In genomic region chr11:97432015-97432414, GRCm38 (mm10) we compare ENCODE assay signal across 10 mouse cellular contexts. TPM values are rescaled to one million over a fixed set of nuclear protein-coding genes. Genes with fewer than 3 reads are reported as not detected.
DNase-seq lines count a peak whose midpoint lies in the region; ATAC-seq lines count a peak whose summit lies in the region.
"Had no signal": no experiment of that assay in that cellular context is flagged by ENCODE, and none has a peak within 500 bp of the region (broad histone marks: within the 10 kb centered on the region; RNA-seq: fewer than 3 reads in every experiment).

No protein-coding gene starts in this region.

- no peaks in the 10 kb centered on the region for H3K9me3 ChIP-seq in forebrain, embryonic 10.5 days
- H3K9me3 ChIP-seq in forebrain, embryonic 12.5 days: no peaks in the 10 kb centered on the region
- no peaks in the 10 kb centered on the region for H3K9me3 ChIP-seq in neural tube, embryonic 15.5 days (replicated peaks)
- H3K9me3 ChIP-seq: stomach, embryonic 15.5 days had no signal

- peaks cover 26% of the 10 kb centered on the region for H3K27me3 ChIP-seq in forebrain, embryonic 10.5 days (ENCODE audit: poor library complexity, severe bottlenecking)
- peaks cover 16% of the 10 kb centered on the region for H3K27me3 ChIP-seq in forebrain, embryonic 12.5 days
- no peaks in the 10 kb centered on the region for H3K27me3 ChIP-seq in neural tube, embryonic 15.5 days (replicated peaks)
- H3K27me3 ChIP-seq: Patski; stomach, embryonic 15.5 days had no signal

- peak; percentile 59 for DNase-seq in forebrain, embryonic 10.5 days (ENCODE audit: extremely low spot score, low spot score)
- DNase-seq in neural tube, embryonic 10.5 days (ENCODE audit: extremely low spot score, low spot score): peak; percentile 61
- DNase-seq in cerebellum, adult 8-10 months: peak; percentile 74
- DNase-seq in kidney, postnatal 36 days: peak; percentile 56 to 85
- DNase-seq in yolk sac, embryonic 10.5 days (ENCODE audit: low spot score): no peak

- peaks cover 57% of the 10 kb centered on the region for H3K4me1 ChIP-seq in forebrain, embryonic 10.5 days
- peaks cover 31% of the 10 kb centered on the region for H3K4me1 ChIP-seq in forebrain, embryonic 12.5 days
- peaks cover 37% of the 10 kb centered on the region for H3K4me1 ChIP-seq in neural tube, embryonic 15.5 days

- WGBS in forebrain, embryonic 10.5 days: 10% methylated on average over 3 of the region's 3 CpGs
- 8% methylated on average over 3 of the region's 3 CpGs for WGBS in forebrain, embryonic 12.5 days
- WGBS in neural tube, embryonic 15.5 days: 12% methylated on average over 3 of the region's 3 CpGs

- no peak overlapping the region for H3K27ac ChIP-seq in forebrain, embryonic 10.5 days
- no peak overlapping the region for H3K27ac ChIP-seq in forebrain, embryonic 12.5 days
- H3K27ac ChIP-seq in neural tube, embryonic 15.5 days (replicated peaks): no peak overlapping the region
- H3K27ac ChIP-seq: stomach, embryonic 15.5 days had no signal

- H3K9ac ChIP-seq in forebrain, embryonic 12.5 days: no peak overlapping the region
- H3K9ac ChIP-seq in neural tube, embryonic 15.5 days (replicated peaks): no peak overlapping the region
- H3K9ac ChIP-seq: stomach, embryonic 15.5 days had no signal

- no peak overlapping the region for H3K4me3 ChIP-seq in forebrain, embryonic 10.5 days
- H3K4me3 ChIP-seq in forebrain, embryonic 12.5 days (replicated peaks): no peak overlapping the region
- H3K4me3 ChIP-seq in neural tube, embryonic 15.5 days (replicated peaks): no peak overlapping the region
- H3K4me3 ChIP-seq: stomach, embryonic 15.5 days had no signal

- no peak for ATAC-seq in forebrain, embryonic 12.5 days (ENCODE audit: low FRiP score)
- ATAC-seq in neural tube, embryonic 15.5 days (ENCODE audit: low FRiP score): no peak
- peak; percentile 21; the same call in 1 of the 2 replicates for ATAC-seq in neutrophil, adult 5-6 weeks (ENCODE audit: extremely low read depth, insufficient number of reproducible peaks, low FRiP score, poor library complexity, severe bottlenecking)
- ATAC-seq: Patski had no signal

- H3K36me3 ChIP-seq in forebrain, embryonic 10.5 days (replicated peaks): no peaks in the 10 kb centered on the region
- H3K36me3 ChIP-seq in forebrain, embryonic 12.5 days (replicated peaks): no peaks in the 10 kb centered on the region
- H3K36me3 ChIP-seq in neural tube, embryonic 15.5 days: no peaks in the 10 kb centered on the region
- H3K36me3 ChIP-seq: stomach, embryonic 15.5 days had no signal

- H3K4me2 ChIP-seq in forebrain, embryonic 12.5 days: no peak overlapping the region
- H3K4me2 ChIP-seq in neural tube, embryonic 15.5 days: no peak overlapping the region
- H3K4me2 ChIP-seq: stomach, embryonic 15.5 days had no signal

RNA-seq across cellular contexts. Expression of gene Arhgap23, which starts 16.7 kb away (rescaled TPM):
- 1.6 and 2.2 TPM in 2 replicates for polyA plus RNA-seq in forebrain, embryonic 10.5 days (2016; fragmentation: Nextera tagmentation; extraction: Ambion mirVana)
- 4.2 and 5.1 TPM in 2 replicates for polyA plus RNA-seq in forebrain, embryonic 12.5 days (2016; fragmentation: Nextera tagmentation; extraction: Ambion mirVana)
- 8.0 and 9.2 TPM in 2 replicates for polyA plus RNA-seq in neural tube, embryonic 15.5 days (2015; fragmentation: Nextera tagmentation; extraction: Ambion mirVana)
- 8.8 and 10.5 TPM in 2 replicates for total RNA-seq in neutrophil, adult 5-6 weeks (2017)
